In genomic region chr16:17131191-17132088, GRCm38 (mm10) we compare ENCODE assay signal across 8 mouse cellular contexts. TPM values are rescaled to one million over a fixed set of nuclear protein-coding genes. Genes with fewer than 3 reads are reported as not detected.
DNase-seq lines count a peak whose midpoint lies in the region; ATAC-seq and TF ChIP-seq lines count a peak whose summit lies in the region.

No protein-coding gene starts in this region.

- WGBS in hindbrain, embryonic 11.5 days: 4% methylated on average over 43 of the region's 43 CpGs
- WGBS in liver, embryonic 15.5 days (ENCODE audit: insufficient replicate concordance): 3% methylated on average over 43 of the region's 43 CpGs

- H3K4me2 ChIP-seq in hindbrain, embryonic 11.5 days (replicated peaks; ENCODE audit: low read depth, low read length): peak overlapping the region; percentile 98
- peak overlapping the region; percentile 99 for H3K4me2 ChIP-seq in liver, embryonic 15.5 days

- peak overlapping the region; percentile 79 for H3K9ac ChIP-seq in hindbrain, embryonic 11.5 days (ENCODE audit: low read depth, low read length)
- H3K9ac ChIP-seq in liver, embryonic 15.5 days: peak overlapping the region; percentile 88

- no peak for TF ChIP-seq POLR2A in cortical plate, adult 2 months (IDR thresholded peaks at IDR 0.05; ENCODE audit: extremely low read depth, insufficient read depth, low read length)

- ATAC-seq in hindbrain, embryonic 11.5 days (ENCODE audit: low FRiP score): peak; percentile 89
- ATAC-seq in liver, embryonic 15.5 days (ENCODE audit: insufficient read depth): no peak

- no peaks in the 10 kb centered on the region for H3K27me3 ChIP-seq in hindbrain, embryonic 11.5 days (ENCODE audit: control insufficient read depth, insufficient read depth, low read length)
- H3K27me3 ChIP-seq in liver, embryonic 15.5 days: peaks cover 4% of the 10 kb centered on the region; the same call in 1 of the 2 replicates

- no peaks in the 10 kb centered on the region for H3K36me3 ChIP-seq in hindbrain, embryonic 11.5 days (ENCODE audit: control insufficient read depth, insufficient read depth, low read length)
- H3K36me3 ChIP-seq in liver, embryonic 15.5 days (replicated peaks): no peaks in the 10 kb centered on the region

- no peaks in the 10 kb centered on the region for H3K4me1 ChIP-seq in cortical plate, adult 2 months (ENCODE audit: control insufficient read depth, insufficient read depth, low read length)
- peaks cover 10% of the 10 kb centered on the region; the same call in 1 of the 2 replicates for H3K4me1 ChIP-seq in hindbrain, embryonic 11.5 days (replicated peaks; ENCODE audit: control insufficient read depth, insufficient read depth, low read length)
- peaks cover 22% of the 10 kb centered on the region for H3K4me1 ChIP-seq in liver, embryonic 15.5 days (replicated peaks)

- peak overlapping the region; percentile 87 for H3K4me3 ChIP-seq in cortical plate, adult 2 months (ENCODE audit: insufficient read depth, low read length)
- H3K4me3 ChIP-seq in hindbrain, embryonic 11.5 days (ENCODE audit: low read depth, low read length): peak overlapping the region; percentile 78
- H3K4me3 ChIP-seq in liver, embryonic 15.5 days (replicated peaks): peak overlapping the region; percentile 89

- no peaks in the 10 kb centered on the region for H3K9me3 ChIP-seq in hindbrain, embryonic 11.5 days (ENCODE audit: control insufficient read depth, low read length)
- H3K9me3 ChIP-seq in liver, embryonic 15.5 days (replicated peaks): no peaks in the 10 kb centered on the region

- peak; percentile 15 for DNase-seq in gastrocnemius, postnatal 10 days
- DNase-seq in gastrocnemius, postnatal 25 days: no peak
- DNase-seq in CD4-positive helper T cell, adult 2 months (ENCODE audit: low read depth, low spot score): peak; percentile 70
- no peak for DNase-seq in hindbrain, embryonic 11.5 days (ENCODE audit: low spot score)
- DNase-seq in spleen, adult 12 weeks (ENCODE audit: low spot score): peak; percentile 36
- DNase-seq in frontal cortex, postnatal 25 days (ENCODE audit: low spot score in 2 of 2): no peak

- peak overlapping the region; percentile 19; the same call in 1 of the 2 replicates for H3K27ac ChIP-seq in cortical plate, adult 2 months (ENCODE audit: insufficient read depth, low read length)
- peak overlapping the region; percentile 86 for H3K27ac ChIP-seq in hindbrain, embryonic 11.5 days (ENCODE audit: low read depth, low read length)
- peak overlapping the region; percentile 72; the same call in 1 of the 2 replicates for H3K27ac ChIP-seq in liver, embryonic 15.5 days (replicated peaks)

- no peak for TF ChIP-seq CTCF in cortical plate, adult 2 months (IDR thresholded peaks at IDR 0.05; ENCODE audit: extremely low read depth, insufficient read depth, low read length)

RNA-seq across cellular contexts. Expression of gene Sdf2l1, which starts 0.7 kb away (rescaled TPM):
- 1 to 10 TPM; 4.4 to 5.3 TPM for total RNA-seq in gastrocnemius, postnatal 10 days (2021)
- total RNA-seq in gastrocnemius, postnatal 25 days (2021): 1 to 10 TPM; 5.4 to 7.5 TPM
- 16.7 and 18.4 TPM in 2 replicates for polyA plus RNA-seq in cortical plate, adult 2 months (2012; rRNA removed)
- polyA plus RNA-seq in hindbrain, embryonic 11.5 days (2014; fragmentation: Nextera tagmentation; extraction: Ambion mirVana): 67.1 and 70.9 TPM in 2 replicates
- polyA plus RNA-seq in liver, embryonic 15.5 days (2015; fragmentation: Nextera tagmentation; extraction: Ambion mirVana): 54.4 TPM in 2 replicates

RNA-seq across cellular contexts. Expression of gene 2610318N02Rik, which starts 6.5 kb away (rescaled TPM):
- 1 to 10 TPM in 1 of 2 experiments, not detected in 1; 1.3 TPM for total RNA-seq in gastrocnemius, postnatal 10 days (2021)
- total RNA-seq in gastrocnemius, postnatal 25 days (2021): not detected
- 1.8 and 2.5 TPM in 2 replicates for polyA plus RNA-seq in cortical plate, adult 2 months (2012; rRNA removed)
- polyA plus RNA-seq in hindbrain, embryonic 11.5 days (2014; fragmentation: Nextera tagmentation; extraction: Ambion mirVana): 98.3 and 107 TPM in 2 replicates
- 16.2 and 17.5 TPM in 2 replicates for polyA plus RNA-seq in liver, embryonic 15.5 days (2015; fragmentation: Nextera tagmentation; extraction: Ambion mirVana)

RNA-seq across cellular contexts. Expression of gene Ydjc, which starts 13.0 kb away (rescaled TPM):
- total RNA-seq in gastrocnemius, postnatal 10 days (2021): 1 to 10 TPM in 1 of 2 experiments, under 1 TPM in 1; 0.61 to 1.2 TPM
- total RNA-seq in gastrocnemius, postnatal 25 days (2021): under 1 TPM in 1 of 2 experiments, not detected in 1; 0.29 TPM
- polyA plus RNA-seq in cortical plate, adult 2 months (2012; rRNA removed): 30.5 and 30.6 TPM in 2 replicates
- polyA plus RNA-seq in hindbrain, embryonic 11.5 days (2014; fragmentation: Nextera tagmentation; extraction: Ambion mirVana): 11.4 and 11.9 TPM in 2 replicates
- 6.9 TPM in 2 replicates for polyA plus RNA-seq in liver, embryonic 15.5 days (2015; fragmentation: Nextera tagmentation; extraction: Ambion mirVana)

RNA-seq across cellular contexts. Expression of gene Ccdc116, which starts 15.6 kb away (rescaled TPM):
- under 1 TPM; 0.29 to 0.54 TPM for total RNA-seq in gastrocnemius, postnatal 10 days (2021)
- total RNA-seq in gastrocnemius, postnatal 25 days (2021): under 1 TPM in 1 of 2 experiments, not detected in 1; 0.19 TPM
- polyA plus RNA-seq in cortical plate, adult 2 months (2012; rRNA removed): 5.6 and 6.3 TPM in 2 replicates
- 0.31 and 1.0 TPM in 2 replicates for polyA plus RNA-seq in hindbrain, embryonic 11.5 days (2014; fragmentation: Nextera tagmentation; extraction: Ambion mirVana)
- 0.26 and 0.47 TPM in 2 replicates for polyA plus RNA-seq in liver, embryonic 15.5 days (2015; fragmentation: Nextera tagmentation; extraction: Ambion mirVana)

RNA-seq across cellular contexts. Expression of gene Ppil2, which starts 20.4 kb away (rescaled TPM):
- total RNA-seq in gastrocnemius, postnatal 10 days (2021): 10 to 100 TPM; 31.4 to 39.7 TPM
- 10 to 100 TPM; 22.6 to 25.1 TPM for total RNA-seq in gastrocnemius, postnatal 25 days (2021)
- 108 and 114 TPM in 2 replicates for polyA plus RNA-seq in cortical plate, adult 2 months (2012; rRNA removed)
- polyA plus RNA-seq in hindbrain, embryonic 11.5 days (2014; fragmentation: Nextera tagmentation; extraction: Ambion mirVana): 149 and 154 TPM in 2 replicates
- 57.2 and 57.7 TPM in 2 replicates for polyA plus RNA-seq in liver, embryonic 15.5 days (2015; fragmentation: Nextera tagmentation; extraction: Ambion mirVana)

Comparison
In these comparisons a context has a peak if more than half of its experiments do, and no peak if none do; other contexts are left out.
1. DNase-seq: peak in gastrocnemius, postnatal 10 days (single experiment), CD4-positive helper T cell, adult 2 months (single experiment) and spleen, adult 12 weeks (single experiment); none in gastrocnemius, postnatal 25 days (single experiment), hindbrain, embryonic 11.5 days (single experiment) and frontal cortex, postnatal 25 days (0 of 2).
2. H3K27ac ChIP-seq: peak in every context shown above with its lines; median percentile 86 in hindbrain, embryonic 11.5 days; 72 in liver, embryonic 15.5 days; 19 in cortical plate, adult 2 months.
3. Peak in every context shown above with its lines, with median percentiles within 50 percentile points of each other: H3K4me3 ChIP-seq.